Mouse (Mus musculus): Measurements from ENCODE around the gene Rpusd3. TPM values are rescaled to one million over a fixed set of nuclear protein-coding genes. Genes with fewer than 3 reads are reported as not detected.

The Rpusd3 gene
- polyA plus RNA-seq, 1 experiment from 2014 or later = 14.2 TPM

GRCm38 (mm10) chr6:113396270-113397030 is 22.7 kb downstream of the Rpusd3 start:
- ATAC-seq (replicated peaks; ENCODE audit: extremely low read depth, insufficient read depth, low FRiP score) = no peak
- Histone ChIP-seq H3K9ac (ENCODE audit: low read length) (no peak overlapping the region), H3K4me1 (ENCODE audit: control insufficient read depth, insufficient read depth, low read length) (peaks cover 12% of the 10 kb centered on the region; the same call in 1 of the 2 replicates), H3K36me3 (ENCODE audit: control insufficient read depth, insufficient read depth) (peaks cover 3% of the 10 kb centered on the region; the same call in 1 of the 2 replicates), H3K4me3 (ENCODE audit: low read length) (no peak overlapping the region), H3K27ac (ENCODE audit: low read length) (no peak overlapping the region), H3K4me2 (ENCODE audit: low read depth, low read length) (no peak overlapping the region), H3K27me3 (ENCODE audit: control insufficient read depth, insufficient read depth, low read length) (no peaks in the 10 kb centered on the region), H3K9me3 (replicated peaks; ENCODE audit: control insufficient read depth, low read length) (no peaks in the 10 kb centered on the region)
- 83% methylated on average over 10 of the region's 10 CpGs for WGBS

- Histone ChIP-seq H3K27me3 (ENCODE audit: control insufficient read depth, insufficient read depth, low read length) (no peaks in the 10 kb centered on the region), H3K9me3 (replicated peaks; ENCODE audit: control insufficient read depth, low read length) (no peaks in the 10 kb centered on the region), H3K4me3 (ENCODE audit: low read length) (no peak overlapping the region), H3K4me2 (ENCODE audit: low read depth, low read length) (no peak overlapping the region), H3K27ac (ENCODE audit: low read length) (no peak overlapping the region), H3K9ac (ENCODE audit: low read length) (no peak overlapping the region), H3K4me1 (ENCODE audit: control insufficient read depth, insufficient read depth, low read length) (peaks cover 12% of the 10 kb centered on the region; the same call in 1 of the 2 replicates), H3K36me3 (ENCODE audit: control insufficient read depth, insufficient read depth) (peaks cover 5% of the 10 kb centered on the region)
- ATAC-seq (replicated peaks; ENCODE audit: extremely low read depth, insufficient read depth, low FRiP score) = no peak
- WGBS = 92% methylated on average over 6 of the region's 6 CpGs
Measured at GRCm38 (mm10) chr6:113395501-113395900, 23.6 kb downstream of the Rpusd3 start.

DNA sequence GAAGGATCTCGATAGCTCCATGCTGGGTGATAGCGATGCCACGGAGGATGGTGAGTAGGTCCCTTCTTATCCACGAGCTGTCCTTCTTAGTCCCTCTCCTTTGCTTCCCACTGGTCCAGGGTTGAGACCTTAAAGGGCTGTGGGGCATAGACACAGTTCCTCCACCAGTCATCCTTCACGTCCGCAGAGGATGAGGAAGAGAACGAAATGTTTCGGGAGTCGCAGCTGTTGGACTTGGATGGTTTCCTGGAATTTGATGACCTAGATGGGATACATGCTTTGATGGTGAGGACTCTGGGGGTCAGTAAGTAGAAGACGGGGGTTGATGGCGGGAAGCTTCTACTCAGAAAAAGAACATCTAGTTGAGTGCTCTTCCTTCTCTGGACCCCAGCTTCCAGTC is 24.3 kb downstream of the Rpusd3 start:
- no peak overlapping the region for H3K4me2 ChIP-seq (ENCODE audit: low read depth, low read length)
- 90% methylated on average over 11 of the region's 11 CpGs for WGBS
- peaks cover 10% of the 10 kb centered on the region for H3K36me3 ChIP-seq (ENCODE audit: control insufficient read depth, insufficient read depth)
- H3K9me3 ChIP-seq (replicated peaks; ENCODE audit: control insufficient read depth, low read length) = no peaks in the 10 kb centered on the region
- no peaks in the 10 kb centered on the region for H3K27me3 ChIP-seq (ENCODE audit: control insufficient read depth, insufficient read depth, low read length)
- H3K27ac ChIP-seq (ENCODE audit: low read length) = no peak overlapping the region
- no peak overlapping the region for H3K4me3 ChIP-seq (ENCODE audit: low read length)
- ATAC-seq (replicated peaks; ENCODE audit: extremely low read depth, insufficient read depth, low FRiP score) = no peak
- H3K9ac ChIP-seq (ENCODE audit: low read length) = no peak overlapping the region
- peaks cover 12% of the 10 kb centered on the region; the same call in 1 of the 2 replicates for H3K4me1 ChIP-seq (ENCODE audit: control insufficient read depth, insufficient read depth, low read length)

GRCm38 (mm10) chr6:113393951-113394350 is 25.2 kb downstream of the Rpusd3 start:
- H3K27ac ChIP-seq (ENCODE audit: low read length) = no peak overlapping the region
- no peak overlapping the region for H3K4me3 ChIP-seq (ENCODE audit: low read length)
- H3K36me3 ChIP-seq (ENCODE audit: control insufficient read depth, insufficient read depth) = peaks cover 19% of the 10 kb centered on the region
- 80% methylated on average over 6 of the region's 6 CpGs for WGBS
- H3K4me1 ChIP-seq (ENCODE audit: control insufficient read depth, insufficient read depth, low read length) = peaks cover 12% of the 10 kb centered on the region; the same call in 1 of the 2 replicates
- no peak overlapping the region for H3K4me2 ChIP-seq (ENCODE audit: low read depth, low read length)
- no peaks in the 10 kb centered on the region for H3K27me3 ChIP-seq (ENCODE audit: control insufficient read depth, insufficient read depth, low read length)
- ATAC-seq (replicated peaks; ENCODE audit: extremely low read depth, insufficient read depth, low FRiP score) = no peak
- no peak overlapping the region for H3K9ac ChIP-seq (ENCODE audit: low read length)
- H3K9me3 ChIP-seq (replicated peaks; ENCODE audit: control insufficient read depth, low read length) = no peaks in the 10 kb centered on the region

- Histone ChIP-seq H3K4me3 (ENCODE audit: low read length) (peak overlapping the region; percentile 60), H3K4me1 (ENCODE audit: control insufficient read depth, insufficient read depth, low read length) (peaks cover 12% of the 10 kb centered on the region; the same call in 1 of the 2 replicates), H3K27me3 (ENCODE audit: control insufficient read depth, insufficient read depth, low read length) (no peaks in the 10 kb centered on the region), H3K9ac (ENCODE audit: low read length) (peak overlapping the region; percentile 68), H3K9me3 (replicated peaks; ENCODE audit: control insufficient read depth, low read length) (no peaks in the 10 kb centered on the region), H3K36me3 (ENCODE audit: control insufficient read depth, insufficient read depth) (peaks cover 30% of the 10 kb centered on the region), H3K4me2 (ENCODE audit: low read depth, low read length) (peak overlapping the region; percentile 95), H3K27ac (ENCODE audit: low read length) (no peak overlapping the region; the same call in 1 of the 2 replicates)
- WGBS = 4% methylated on average over 51 of the region's 51 CpGs
- ATAC-seq (replicated peaks; ENCODE audit: extremely low read depth, insufficient read depth, low FRiP score) = peak; percentile 80
Measured at GRCm38 (mm10) chr6:113392387-113393071, 26.6 kb downstream of the Rpusd3 start.

- no peak for ATAC-seq (replicated peaks; ENCODE audit: extremely low read depth, insufficient read depth, low FRiP score)
- no peaks in the 10 kb centered on the region for H3K9me3 ChIP-seq (replicated peaks; ENCODE audit: control insufficient read depth, low read length)
Measured at GRCm38 (mm10) chr6:113392015-113392386, 27.1 kb downstream of the Rpusd3 start.

DNA sequence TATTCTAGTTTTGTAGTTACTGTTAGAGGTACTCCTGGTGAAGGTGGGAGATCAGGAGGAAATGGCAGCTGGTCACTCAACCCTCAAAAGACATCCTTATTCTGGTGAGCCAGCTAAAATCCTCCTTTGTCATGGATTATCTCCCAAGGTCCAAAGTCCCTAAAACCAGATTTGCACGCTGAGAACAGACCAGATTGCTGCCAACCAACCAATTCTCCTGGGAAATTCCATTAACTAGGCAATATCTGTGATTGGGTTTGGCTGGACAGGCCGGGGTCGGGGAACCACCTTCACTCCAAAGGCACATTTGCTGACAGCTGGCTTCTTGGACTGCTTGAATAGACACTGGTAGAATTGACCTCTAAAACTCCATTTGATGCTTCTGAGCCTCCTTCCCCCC is 28.4 kb downstream of the Rpusd3 start:
- peaks cover 40% of the 10 kb centered on the region for H3K36me3 ChIP-seq (ENCODE audit: control insufficient read depth, insufficient read depth)
- no peak overlapping the region for H3K27ac ChIP-seq (ENCODE audit: low read length)

More at GRCm38 (mm10) chr6:113392015-113392386, 27.1 kb downstream of the Rpusd3 start:
- Histone ChIP-seq H3K9ac (ENCODE audit: low read length) (peak overlapping the region; percentile 68), H3K27me3 (ENCODE audit: control insufficient read depth, insufficient read depth, low read length) (no peaks in the 10 kb centered on the region), H3K27ac (ENCODE audit: low read length) (no peak overlapping the region), H3K4me3 (ENCODE audit: low read length) (peak overlapping the region; percentile 60), H3K36me3 (ENCODE audit: control insufficient read depth, insufficient read depth) (peaks cover 35% of the 10 kb centered on the region), H3K4me1 (ENCODE audit: control insufficient read depth, insufficient read depth, low read length) (peaks cover 12% of the 10 kb centered on the region; the same call in 1 of the 2 replicates), H3K4me2 (ENCODE audit: low read depth, low read length) (peak overlapping the region; percentile 95)
- WGBS = 19% methylated on average over 10 of the region's 10 CpGs

GRCm38 (mm10) chr6:113388960-113389359 is 30.2 kb downstream of the Rpusd3 start, which contains the start of gene Ttll3:
Ttll3 (plus strand) TSS chr6:113389260.
- Histone ChIP-seq H3K27me3 (ENCODE audit: control insufficient read depth, insufficient read depth, low read length) (no peaks in the 10 kb centered on the region), H3K9ac (ENCODE audit: low read length) (no peak within 1 kb of the TSS), H3K36me3 (ENCODE audit: control insufficient read depth, insufficient read depth) (peaks cover 54% of the 10 kb centered on the region), H3K27ac (ENCODE audit: low read length) (no peak within 1 kb of the TSS), H3K4me1 (ENCODE audit: control insufficient read depth, insufficient read depth, low read length) (peaks cover 12% of the 10 kb centered on the region; the same call in 1 of the 2 replicates), H3K4me2 (ENCODE audit: low read depth, low read length) (no peak within 1 kb of the TSS), H3K9me3 (replicated peaks; ENCODE audit: control insufficient read depth, low read length) (no peaks in the 10 kb centered on the region), H3K4me3 (ENCODE audit: low read length) (no peak within 1 kb of the TSS)
- no peak for ATAC-seq (replicated peaks; ENCODE audit: extremely low read depth, insufficient read depth, low FRiP score)
- WGBS = 78% methylated on average over 8 of the region's 8 CpGs

More for the DNA sequence above, 28.4 kb downstream of the Rpusd3 start:
- no peaks in the 10 kb centered on the region for H3K27me3 ChIP-seq (ENCODE audit: control insufficient read depth, insufficient read depth, low read length)
- WGBS = 87% methylated on average over 3 of the region's 3 CpGs
- H3K9ac ChIP-seq (ENCODE audit: low read length) = no peak overlapping the region
- H3K4me2 ChIP-seq (ENCODE audit: low read depth, low read length) = no peak overlapping the region
- H3K4me1 ChIP-seq (ENCODE audit: control insufficient read depth, insufficient read depth, low read length) = peaks cover 12% of the 10 kb centered on the region; the same call in 1 of the 2 replicates
- no peak overlapping the region for H3K4me3 ChIP-seq (ENCODE audit: low read length)
- no peaks in the 10 kb centered on the region for H3K9me3 ChIP-seq (replicated peaks; ENCODE audit: control insufficient read depth, low read length)
- no peak for ATAC-seq (replicated peaks; ENCODE audit: extremely low read depth, insufficient read depth, low FRiP score)

DNA sequence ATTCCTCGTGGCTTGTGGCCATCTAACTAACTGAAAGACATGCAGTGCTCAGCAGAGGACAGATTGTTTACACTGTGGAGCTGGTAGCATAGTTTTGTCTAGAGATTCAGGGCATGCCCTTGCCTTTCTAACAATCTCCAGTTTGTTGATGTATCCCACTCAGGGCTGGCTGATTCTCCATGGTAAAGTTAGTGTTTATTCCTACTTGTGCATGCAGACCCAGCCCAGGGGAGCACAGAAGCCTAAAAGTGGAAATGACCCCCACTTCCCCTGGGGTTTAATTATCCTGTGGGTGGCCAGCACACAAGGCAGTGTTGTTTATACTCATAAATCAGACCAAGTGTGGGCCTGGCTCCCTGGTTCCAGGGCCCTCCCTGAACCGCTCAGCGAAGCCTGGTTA is 33.1 kb downstream of the Rpusd3 start:
- ATAC-seq (replicated peaks; ENCODE audit: extremely low read depth, insufficient read depth, low FRiP score) = no peak
- WGBS = 75% methylated on average over 3 of the region's 3 CpGs

More for the DNA sequence above, 33.1 kb downstream of the Rpusd3 start:
- H3K4me1 ChIP-seq (ENCODE audit: control insufficient read depth, insufficient read depth, low read length) = no peaks in the 10 kb centered on the region
- H3K27ac ChIP-seq (ENCODE audit: low read length) = no peak overlapping the region
- H3K9me3 ChIP-seq (replicated peaks; ENCODE audit: control insufficient read depth, low read length) = no peaks in the 10 kb centered on the region
- no peak overlapping the region for H3K4me2 ChIP-seq (ENCODE audit: low read depth, low read length)
- no peaks in the 10 kb centered on the region for H3K27me3 ChIP-seq (ENCODE audit: control insufficient read depth, insufficient read depth, low read length)
- H3K36me3 ChIP-seq (ENCODE audit: control insufficient read depth, insufficient read depth) = peaks cover 78% of the 10 kb centered on the region
- H3K9ac ChIP-seq (ENCODE audit: low read length) = no peak overlapping the region
- H3K4me3 ChIP-seq (ENCODE audit: low read length) = no peak overlapping the region
